Mouse (Mus musculus): Measurements from ENCODE around the gene Ttbk2. TPM values are rescaled to one million over a fixed set of nuclear protein-coding genes. Genes with fewer than 3 reads are reported as not detected.

The Ttbk2 gene
- polyA plus RNA-seq, 1 experiment from 2014 or later: 15.9 TPM

DNA sequence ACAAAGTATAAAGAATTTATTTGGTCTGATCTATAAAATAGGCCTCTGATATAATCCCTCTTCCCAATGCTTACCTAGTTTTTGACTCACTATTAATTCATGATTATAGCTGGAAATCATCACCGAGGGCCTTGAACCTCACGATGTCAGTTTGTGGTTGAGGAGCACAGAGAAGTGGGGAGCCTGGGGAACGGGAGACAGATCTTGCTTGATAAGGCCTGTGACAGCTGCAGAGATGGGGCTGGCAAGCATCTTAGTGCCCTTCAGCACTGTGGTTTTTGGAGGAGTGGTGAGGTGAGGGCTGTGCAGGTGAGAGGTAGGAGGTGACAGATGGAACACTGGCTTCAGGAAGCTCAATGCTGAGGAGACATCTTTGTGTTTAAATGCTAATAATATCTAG is 140.2 kb downstream of the Ttbk2 start:
- Histone ChIP-seq H3K9me3 (ENCODE audit: control insufficient read depth, low read length) (no peaks in the 10 kb centered on the region), H3K27me3 (ENCODE audit: control insufficient read depth, insufficient read depth, low read length) (no peaks in the 10 kb centered on the region), H3K4me2 (ENCODE audit: low read length) (no peak overlapping the region), H3K36me3 (ENCODE audit: control insufficient read depth, insufficient read depth, low read length) (peaks cover 38% of the 10 kb centered on the region), H3K27ac (replicated peaks; ENCODE audit: low read depth, low read length) (no peak overlapping the region), H3K4me1 (ENCODE audit: control insufficient read depth, insufficient read depth, low read length) (no peaks in the 10 kb centered on the region), H3K9ac (replicated peaks; ENCODE audit: low read length) (no peak overlapping the region), H3K4me3 (replicated peaks; ENCODE audit: low read depth, low read length) (no peak overlapping the region)
- 90% methylated on average over 3 of the region's 3 CpGs for WGBS
- DNase-seq (no peak), ATAC-seq (ENCODE audit: low FRiP score, low TSS enrichment) (no peak)

DNA sequence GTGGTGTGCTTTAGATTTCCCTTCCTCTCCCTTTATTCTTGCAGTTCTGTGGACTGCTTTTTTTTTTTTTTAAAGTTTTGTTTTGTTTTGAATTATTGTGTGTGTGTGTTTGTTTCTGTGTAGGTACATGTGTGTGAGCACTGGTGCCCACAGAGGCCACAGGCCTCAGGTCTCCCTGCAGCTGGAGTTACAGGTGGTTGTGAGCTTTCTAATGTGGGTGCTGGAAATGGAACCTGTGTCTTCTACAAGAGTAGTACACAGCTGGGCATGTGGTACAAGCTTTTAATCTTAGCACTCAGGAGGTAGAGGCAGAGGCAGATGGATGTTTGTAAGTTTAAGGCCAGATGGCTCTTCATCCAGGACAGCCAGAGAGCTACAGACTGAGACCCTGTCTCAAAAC is 143.4 kb downstream of the Ttbk2 start:
- ATAC-seq (ENCODE audit: low FRiP score, low TSS enrichment): no peak
- Histone ChIP-seq H3K4me1 (ENCODE audit: control insufficient read depth, insufficient read depth, low read length) (no peaks in the 10 kb centered on the region), H3K27ac (replicated peaks; ENCODE audit: low read depth, low read length) (no peak overlapping the region), H3K27me3 (ENCODE audit: control insufficient read depth, insufficient read depth, low read length) (no peaks in the 10 kb centered on the region), H3K9ac (replicated peaks; ENCODE audit: low read length) (no peak overlapping the region), H3K9me3 (ENCODE audit: control insufficient read depth, low read length) (no peaks in the 10 kb centered on the region), H3K4me3 (replicated peaks; ENCODE audit: low read depth, low read length) (no peak overlapping the region), H3K4me2 (ENCODE audit: low read length) (no peak overlapping the region), H3K36me3 (ENCODE audit: control insufficient read depth, insufficient read depth, low read length) (0 out of 2 replicates have a peak, but pooled peaks cover 16% of the 10 kb centered on the region)
- DNase-seq: no peak

DNA sequence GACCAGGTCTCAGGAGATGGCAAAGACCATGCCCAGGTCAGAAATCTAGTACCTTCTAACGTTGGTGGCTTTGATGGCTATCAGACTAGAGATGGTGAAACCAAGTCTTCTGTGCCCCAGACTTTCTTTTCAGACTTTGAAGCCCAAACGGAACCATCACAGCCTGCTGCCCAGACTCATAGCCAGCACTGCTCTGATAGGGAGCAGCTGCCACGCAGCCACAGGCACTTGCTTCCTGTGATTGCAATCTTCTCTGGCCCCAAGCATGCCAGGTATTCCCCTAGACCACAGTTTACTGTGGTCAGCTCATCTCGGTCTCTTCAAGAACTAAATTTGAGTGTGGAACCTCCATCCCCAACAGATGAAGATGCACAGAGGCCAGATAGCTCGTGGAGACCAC is 147.7 kb downstream of the Ttbk2 start:
- peaks cover 15% of the 10 kb centered on the region; the same call in 1 of the 2 replicates for H3K36me3 ChIP-seq (ENCODE audit: control insufficient read depth, insufficient read depth, low read length)
- no peak for ATAC-seq (ENCODE audit: low FRiP score, low TSS enrichment)

DNA sequence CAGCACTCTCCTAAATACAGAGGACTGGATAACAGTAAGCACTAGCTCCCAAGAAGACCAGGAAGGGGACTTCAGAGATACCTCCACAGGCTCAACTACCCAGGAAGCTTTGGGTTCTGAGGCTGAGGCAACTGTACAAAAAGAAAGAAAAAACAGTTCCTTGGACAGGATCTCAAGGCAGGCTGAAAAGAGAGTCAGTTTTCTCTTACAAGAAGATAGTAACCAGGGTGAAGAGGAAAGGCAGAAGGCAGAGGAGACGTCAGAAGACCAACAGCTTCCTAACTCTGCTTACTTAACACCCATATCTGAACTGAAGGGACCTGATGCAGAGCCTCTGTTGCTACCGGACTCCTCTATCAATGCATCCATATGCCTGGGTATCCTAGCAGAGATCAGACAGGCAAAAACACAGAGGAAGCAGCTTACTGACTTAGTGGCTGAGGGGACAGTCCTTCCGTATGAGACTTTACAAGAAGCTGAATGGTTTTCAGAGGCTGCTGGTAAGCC is 150.0 kb downstream of the Ttbk2 start:
- no peak for ATAC-seq (ENCODE audit: low FRiP score, low TSS enrichment)
- no peak for DNase-seq
- H3K4me2 ChIP-seq (ENCODE audit: low read length): no peak overlapping the region
- no peak overlapping the region for H3K9ac ChIP-seq (replicated peaks; ENCODE audit: low read length)
- no peaks in the 10 kb centered on the region for H3K9me3 ChIP-seq (ENCODE audit: control insufficient read depth, low read length)
- H3K4me1 ChIP-seq (ENCODE audit: control insufficient read depth, insufficient read depth, low read length): no peaks in the 10 kb centered on the region
- no peak overlapping the region for H3K4me3 ChIP-seq (replicated peaks; ENCODE audit: low read depth, low read length)
- no peaks in the 10 kb centered on the region for H3K27me3 ChIP-seq (ENCODE audit: control insufficient read depth, insufficient read depth, low read length)
- peaks cover 30% of the 10 kb centered on the region; the same call in 1 of the 2 replicates for H3K36me3 ChIP-seq (ENCODE audit: control insufficient read depth, insufficient read depth, low read length)
- 90% methylated on average over 3 of the region's 3 CpGs for WGBS
- no peak overlapping the region for H3K27ac ChIP-seq (replicated peaks; ENCODE audit: low read depth, low read length)

More for the DNA sequence above, 147.7 kb downstream of the Ttbk2 start:
- Histone ChIP-seq H3K27me3 (ENCODE audit: control insufficient read depth, insufficient read depth, low read length) (no peaks in the 10 kb centered on the region), H3K4me3 (replicated peaks; ENCODE audit: low read depth, low read length) (no peak overlapping the region), H3K27ac (replicated peaks; ENCODE audit: low read depth, low read length) (no peak overlapping the region), H3K4me2 (ENCODE audit: low read length) (no peak overlapping the region), H3K9me3 (ENCODE audit: control insufficient read depth, low read length) (no peaks in the 10 kb centered on the region), H3K4me1 (ENCODE audit: control insufficient read depth, insufficient read depth, low read length) (no peaks in the 10 kb centered on the region), H3K9ac (replicated peaks; ENCODE audit: low read length) (no peak overlapping the region)
- 81% methylated on average over 5 of the region's 5 CpGs for WGBS
- DNase-seq: no peak

GRCm38 (mm10) chr2:120697767-120698166 is 152.6 kb downstream of the Ttbk2 start:
- Histone ChIP-seq H3K36me3 (ENCODE audit: control insufficient read depth, insufficient read depth, low read length) (peaks cover 38% of the 10 kb centered on the region; the same call in 1 of the 2 replicates), H3K27me3 (ENCODE audit: control insufficient read depth, insufficient read depth, low read length) (no peaks in the 10 kb centered on the region), H3K9ac (replicated peaks; ENCODE audit: low read length) (no peak overlapping the region), H3K4me1 (ENCODE audit: control insufficient read depth, insufficient read depth, low read length) (no peaks in the 10 kb centered on the region), H3K9me3 (ENCODE audit: control insufficient read depth, low read length) (no peaks in the 10 kb centered on the region), H3K4me3 (replicated peaks; ENCODE audit: low read depth, low read length) (no peak overlapping the region), H3K4me2 (ENCODE audit: low read length) (no peak overlapping the region), H3K27ac (replicated peaks; ENCODE audit: low read depth, low read length) (no peak overlapping the region)
- ATAC-seq (ENCODE audit: low FRiP score, low TSS enrichment) (no peak), DNase-seq (no peak)
- WGBS: 86% methylated on average over 5 of the region's 5 CpGs

Other genes with a start within 250 kb of the Ttbk2 start
- gene Haus2, start 241.2 kb downstream of the Ttbk2 start, polyA plus RNA-seq (2014; fragmentation: Nextera tagmentation; extraction: Ambion mirVana): 27.4 and 32.6 TPM in 2 replicates
- gene Lrrc57, start 241.1 kb downstream of the Ttbk2 start, polyA plus RNA-seq (2014; fragmentation: Nextera tagmentation; extraction: Ambion mirVana): 25.1 and 26.5 TPM in 2 replicates
- gene Stard9, start 221.5 kb downstream of the Ttbk2 start, polyA plus RNA-seq (2014; fragmentation: Nextera tagmentation; extraction: Ambion mirVana): 4.7 and 4.8 TPM in 2 replicates
- 7.6 and 7.7 TPM in 2 replicates for gene Cdan1, start 476 bp downstream of the Ttbk2 start, polyA plus RNA-seq (2014; fragmentation: Nextera tagmentation; extraction: Ambion mirVana)
- 28.3 and 40.5 TPM in 2 replicates for gene Ubr1, start 120.1 kb upstream of the Ttbk2 start, polyA plus RNA-seq (2014; fragmentation: Nextera tagmentation; extraction: Ambion mirVana)
- 11.9 and 13.8 TPM in 2 replicates for gene Tmem62, start 126.4 kb upstream of the Ttbk2 start, polyA plus RNA-seq (2014; fragmentation: Nextera tagmentation; extraction: Ambion mirVana)
- 82.6 and 84.9 TPM in 2 replicates for gene Ccndbp1, start 157.8 kb upstream of the Ttbk2 start, polyA plus RNA-seq (2014; fragmentation: Nextera tagmentation; extraction: Ambion mirVana)
- gene Epb42, start 186.5 kb upstream of the Ttbk2 start, polyA plus RNA-seq (2014; fragmentation: Nextera tagmentation; extraction: Ambion mirVana): 0.16 and 0.32 TPM in 2 replicates
- gene Tgm5, start 235.2 kb upstream of the Ttbk2 start, polyA plus RNA-seq (2014; fragmentation: Nextera tagmentation; extraction: Ambion mirVana): not detected in 2 replicates

Data from midbrain, embryonic 14.5 days (tissue).